Mouse (Mus musculus): Measurements from ENCODE around the gene Cmpk2. TPM values are rescaled to one million over a fixed set of nuclear protein-coding genes. Genes with fewer than 3 reads are reported as not detected.
"Not testable (repeated sequence)": the region's sequence is repeated elsewhere in the genome, so short reads cannot be mapped to it uniquely, and the experiment has no call there.

The Cmpk2 gene
- 8.6 and 9.1 TPM in 2 replicates for polyA plus RNA-seq (2015; fragmentation: Nextera tagmentation; extraction: Ambion mirVana)

DNA sequence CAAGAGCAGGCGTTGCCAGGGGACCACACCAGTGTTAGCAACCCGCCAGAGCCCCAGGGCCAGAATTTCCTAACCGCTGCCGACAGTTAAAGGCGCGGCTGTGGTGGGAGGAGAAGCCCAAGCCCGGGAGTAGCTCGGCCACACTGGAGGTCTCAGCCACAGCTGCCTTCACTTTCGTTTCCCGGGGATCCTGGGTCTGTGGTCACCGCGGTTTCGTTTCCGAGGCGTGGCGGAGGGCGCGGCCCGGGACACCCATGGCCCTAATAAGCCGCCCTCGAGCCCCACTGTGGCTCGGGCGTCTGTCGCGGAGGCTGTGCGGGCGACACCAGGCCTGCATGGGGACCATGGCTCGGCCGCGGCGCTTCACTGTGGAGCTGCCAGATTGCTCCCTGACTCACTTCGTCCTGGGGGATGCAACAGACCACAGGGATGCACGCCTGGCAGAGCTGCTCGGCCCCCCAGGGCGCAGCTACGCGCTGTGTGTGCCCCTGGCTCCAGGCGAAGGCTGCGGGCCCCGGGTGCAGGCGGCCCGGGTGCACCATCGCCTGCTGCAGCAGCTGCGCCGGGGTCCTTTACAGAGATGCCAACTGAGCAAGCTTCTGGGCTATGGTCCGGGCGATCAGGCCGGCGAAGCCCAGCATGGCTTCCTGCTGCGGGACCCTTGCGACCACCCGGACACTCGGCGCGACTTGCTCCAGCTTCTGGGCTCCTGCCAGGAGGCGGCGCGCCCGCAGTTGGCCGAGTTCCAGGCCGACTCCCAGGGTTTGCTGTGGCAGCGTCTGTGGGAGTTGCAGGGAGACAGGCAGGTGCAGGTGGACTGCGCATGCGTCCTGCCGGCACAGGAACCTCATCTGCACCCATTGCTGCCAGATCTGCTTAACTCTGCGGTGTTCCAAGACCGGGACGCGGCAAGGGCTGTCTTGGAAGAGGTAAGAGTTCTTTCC lies at the start of gene Cmpk2:
Gene Cmpk2, plus strand, starts transcription at position 107 of the 944 bp plus-strand sequence.
- Histone ChIP-seq H3K4me3 (replicated peaks) (peak within 1 kb of the TSS; percentile 83), H3K27ac (peak within 1 kb of the TSS; percentile 86), H3K9ac (peak within 1 kb of the TSS; percentile 86), H3K4me2 (peak within 1 kb of the TSS; percentile 99), H3K9me3 (replicated peaks) (no peaks in the 10 kb centered on the region), H3K36me3 (no peaks in the 10 kb centered on the region), H3K27me3 (no peaks in the 10 kb centered on the region), H3K4me1 (replicated peaks) (peaks cover 61% of the 10 kb centered on the region)
- peak; percentile 42 for ATAC-seq (ENCODE audit: low read depth)
- WGBS (ENCODE audit: insufficient replicate concordance) = under 1% methylated on average over 69 of the region's 69 CpGs
- peak; percentile 74 for DNase-seq

- Histone ChIP-seq H3K9ac (no peak overlapping the region), H3K4me2 (no peak overlapping the region), H3K9me3 (replicated peaks) (no peaks in the 10 kb centered on the region), H3K27ac (no peak overlapping the region), H3K4me3 (replicated peaks) (no peak overlapping the region), H3K27me3 (no peaks in the 10 kb centered on the region), H3K4me1 (replicated peaks) (peaks cover 4% of the 10 kb centered on the region; the same call in 1 of the 2 replicates), H3K36me3 (no peaks in the 10 kb centered on the region)
- DNase-seq (no peak), ATAC-seq (ENCODE audit: low read depth) (no peak)
- 69% methylated on average over 2 of the region's 2 CpGs for WGBS (ENCODE audit: insufficient replicate concordance)
Observed at GRCm38 (mm10) chr12:26424841-26425240, 44.2 kb upstream of the Cmpk2 start.

GRCm38 (mm10) chr12:26428771-26429170 lies 40.2 kb upstream of the Cmpk2 start:
- H3K4me2 ChIP-seq; DNase-seq; H3K36me3 ChIP-seq; H3K27me3 ChIP-seq; H3K9me3 ChIP-seq (replicated peaks); ATAC-seq (ENCODE audit: low read depth); H3K9ac ChIP-seq; H3K27ac ChIP-seq; H3K4me3 ChIP-seq (replicated peaks); H3K4me1 ChIP-seq (replicated peaks): not testable (repeated sequence)
- WGBS (ENCODE audit: insufficient replicate concordance) = 58% methylated on average over 2 of the region's 2 CpGs

DNA sequence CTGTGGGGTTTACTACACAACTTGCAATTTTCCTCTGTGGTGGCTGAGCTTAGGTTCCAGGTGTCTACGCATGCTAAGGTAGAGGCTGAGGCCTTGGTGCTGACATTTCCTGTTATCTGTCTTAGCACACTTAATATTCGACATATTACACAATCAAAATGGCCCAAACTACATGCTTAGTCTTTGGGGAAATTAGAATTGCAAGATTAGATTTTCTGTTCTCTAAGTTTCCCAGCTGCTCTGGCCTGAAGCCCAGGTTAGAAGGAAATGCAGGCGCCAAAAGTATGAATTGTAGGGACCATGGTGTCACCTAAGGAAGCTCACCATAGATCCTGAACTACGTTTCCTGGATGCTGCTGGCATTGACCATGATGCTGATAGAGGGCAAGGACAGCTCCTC lies 32.7 kb upstream of the Cmpk2 start:
- no peaks in the 10 kb centered on the region for H3K36me3 ChIP-seq
- no peak overlapping the region for H3K9ac ChIP-seq
- DNase-seq = no peak
- no peaks in the 10 kb centered on the region for H3K4me1 ChIP-seq (replicated peaks)
- no peak overlapping the region for H3K4me3 ChIP-seq (replicated peaks)
- H3K4me2 ChIP-seq = no peak overlapping the region
- no peak for ATAC-seq (ENCODE audit: low read depth)
- WGBS (ENCODE audit: insufficient replicate concordance) = 62% methylated on average over 4 of the region's 4 CpGs
- no peak overlapping the region for H3K27ac ChIP-seq
- no peaks in the 10 kb centered on the region for H3K9me3 ChIP-seq (replicated peaks)
- no peaks in the 10 kb centered on the region for H3K27me3 ChIP-seq

DNA sequence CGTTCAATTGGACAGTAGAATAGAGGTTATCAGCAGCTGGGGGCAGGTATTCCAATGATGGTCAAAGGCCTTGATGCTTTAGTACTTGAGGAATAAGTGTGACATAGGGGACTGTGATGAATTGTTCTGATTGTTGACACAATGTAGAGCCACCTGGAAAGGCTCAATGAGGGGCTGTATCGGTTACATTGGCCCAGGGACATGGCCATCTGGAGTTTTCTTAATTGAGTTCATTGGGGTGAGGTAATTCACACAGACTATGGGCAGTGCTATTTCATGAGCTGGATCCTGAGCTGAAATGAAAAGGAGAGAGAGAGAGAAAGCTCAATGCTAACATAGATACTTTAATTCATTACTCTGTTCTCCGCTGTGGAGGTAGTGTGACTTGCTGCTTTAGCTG lies 31.1 kb upstream of the Cmpk2 start:
- Histone ChIP-seq H3K27ac (no peak overlapping the region), H3K9ac (no peak overlapping the region), H3K4me2 (no peak overlapping the region), H3K9me3 (replicated peaks) (no peaks in the 10 kb centered on the region), H3K36me3 (no peaks in the 10 kb centered on the region), H3K27me3 (no peaks in the 10 kb centered on the region), H3K4me1 (replicated peaks) (no peaks in the 10 kb centered on the region), H3K4me3 (replicated peaks) (no peak overlapping the region)
- 67% methylated on average over 3 of the region's 3 CpGs for WGBS (ENCODE audit: insufficient replicate concordance)
- DNase-seq = no peak
- ATAC-seq (ENCODE audit: low read depth) = no peak

DNA sequence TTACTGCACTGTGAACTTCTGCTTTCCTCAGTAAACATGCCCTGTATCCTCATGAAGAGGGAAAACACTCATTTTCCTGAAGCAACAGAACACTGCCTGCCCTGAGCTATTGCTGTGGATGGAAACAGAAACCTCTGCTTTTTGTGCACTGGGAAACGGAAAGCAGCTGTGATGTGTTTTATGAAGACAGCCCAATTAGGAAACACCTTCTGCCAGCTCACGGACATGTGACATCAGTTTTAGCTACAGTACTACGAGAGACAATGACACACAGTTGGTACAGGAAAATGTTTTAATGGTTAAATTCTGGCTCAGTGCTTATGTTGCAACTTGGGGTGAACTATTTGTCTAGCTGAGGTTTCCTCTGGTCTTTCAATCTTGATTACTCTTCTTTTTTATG lies 29.6 kb upstream of the Cmpk2 start:
- Histone ChIP-seq H3K36me3 (no peaks in the 10 kb centered on the region), H3K4me3 (replicated peaks) (no peak overlapping the region), H3K27ac (no peak overlapping the region), H3K9me3 (replicated peaks) (no peaks in the 10 kb centered on the region), H3K27me3 (no peaks in the 10 kb centered on the region), H3K4me1 (replicated peaks) (no peaks in the 10 kb centered on the region), H3K9ac (no peak overlapping the region), H3K4me2 (no peak overlapping the region)
- DNase-seq (no peak), ATAC-seq (ENCODE audit: low read depth) (no peak)
- WGBS (ENCODE audit: insufficient replicate concordance) = 66% methylated on average over 3 of the region's 3 CpGs

DNA sequence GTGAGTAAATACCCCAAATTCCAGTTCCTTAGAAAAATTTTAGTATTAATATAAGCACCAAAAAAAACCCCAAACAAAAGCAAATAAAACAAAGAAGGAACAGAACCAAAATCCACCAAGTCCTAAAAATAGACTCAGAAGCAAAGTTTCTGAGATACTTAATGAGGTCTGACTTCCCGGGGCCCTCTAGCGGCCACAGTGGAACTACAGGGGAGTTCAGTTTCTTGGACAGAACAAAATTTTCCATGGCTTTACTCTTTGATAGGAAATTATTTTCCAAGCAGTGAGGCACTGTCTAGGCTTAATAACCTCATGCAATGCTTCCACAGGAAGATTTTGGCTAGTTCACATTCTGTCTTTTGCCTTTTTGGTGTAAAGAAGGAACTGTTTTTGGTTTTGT lies 24.9 kb upstream of the Cmpk2 start:
- Histone ChIP-seq H3K4me3 (replicated peaks) (no peak overlapping the region), H3K9me3 (replicated peaks) (no peaks in the 10 kb centered on the region), H3K9ac (no peak overlapping the region), H3K27ac (no peak overlapping the region), H3K4me1 (replicated peaks) (no peaks in the 10 kb centered on the region), H3K36me3 (no peaks in the 10 kb centered on the region), H3K4me2 (no peak overlapping the region), H3K27me3 (no peaks in the 10 kb centered on the region)
- no peak for ATAC-seq (ENCODE audit: low read depth)
- 0% methylated on average over 2 of the region's 2 CpGs for WGBS (ENCODE audit: insufficient replicate concordance)
- peak; percentile 28 for DNase-seq

DNA sequence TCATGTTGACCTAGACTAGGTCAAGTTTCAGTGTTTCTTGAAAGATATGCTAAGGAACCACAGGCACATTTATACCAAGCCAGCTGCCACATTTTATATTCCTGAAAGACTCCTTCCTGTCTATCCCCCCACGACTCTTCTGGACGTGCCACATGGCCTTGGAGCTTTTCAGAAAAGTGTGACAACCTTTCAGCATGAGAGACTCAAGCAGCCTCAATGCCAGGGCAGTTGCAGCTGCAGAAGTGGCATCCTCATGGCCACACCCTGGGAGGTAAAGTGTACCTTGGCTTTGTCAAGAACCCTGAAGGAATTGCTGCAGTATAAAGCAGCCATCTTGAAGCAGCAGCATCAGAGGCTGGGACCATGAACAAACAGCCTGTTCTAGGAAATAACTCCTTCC lies 24.5 kb upstream of the Cmpk2 start:
- no peak for DNase-seq
- H3K9ac ChIP-seq = no peak overlapping the region
- H3K4me1 ChIP-seq (replicated peaks) = no peaks in the 10 kb centered on the region
- no peaks in the 10 kb centered on the region for H3K9me3 ChIP-seq (replicated peaks)
- H3K4me3 ChIP-seq (replicated peaks) = no peak overlapping the region
- no peak for ATAC-seq (ENCODE audit: low read depth)
- H3K27ac ChIP-seq = no peak overlapping the region
- H3K36me3 ChIP-seq = no peaks in the 10 kb centered on the region
- no peaks in the 10 kb centered on the region for H3K27me3 ChIP-seq
- no peak overlapping the region for H3K4me2 ChIP-seq
- WGBS (ENCODE audit: insufficient replicate concordance) = 65% methylated on average over 2 of the region's 2 CpGs

- peaks cover 5% of the 10 kb centered on the region for H3K4me1 ChIP-seq (replicated peaks)
- H3K36me3 ChIP-seq = no peaks in the 10 kb centered on the region
- DNase-seq (no peak), ATAC-seq (ENCODE audit: low read depth) (no peak)
- WGBS (ENCODE audit: insufficient replicate concordance) = 50% methylated on average over 4 of the region's 4 CpGs
- H3K4me3 ChIP-seq (replicated peaks) = no peak overlapping the region
- no peak overlapping the region for H3K27ac ChIP-seq
- no peak overlapping the region for H3K4me2 ChIP-seq
- no peaks in the 10 kb centered on the region for H3K27me3 ChIP-seq
- H3K9ac ChIP-seq = no peak overlapping the region
- H3K9me3 ChIP-seq (replicated peaks) = no peaks in the 10 kb centered on the region
Observed at GRCm38 (mm10) chr12:26446377-26447045, 22.5 kb upstream of the Cmpk2 start.

DNA sequence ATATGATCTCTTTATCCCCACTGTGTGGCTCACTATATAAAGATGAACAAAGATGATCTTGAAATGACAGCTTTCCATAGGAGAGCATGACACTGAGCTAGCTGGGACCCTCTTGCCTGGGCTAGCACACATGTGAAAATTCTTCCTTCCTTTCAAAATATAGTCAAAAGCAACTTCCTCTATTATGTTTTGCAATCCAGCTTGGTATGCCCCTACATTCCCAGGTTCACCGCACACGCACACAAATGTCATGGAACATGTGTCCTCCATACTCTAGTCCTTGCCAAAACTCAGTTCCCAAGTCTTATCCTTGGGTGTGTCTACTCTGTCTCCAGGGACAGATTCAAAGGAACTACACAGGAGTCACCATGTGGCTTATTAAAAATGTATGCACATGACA lies 19.5 kb upstream of the Cmpk2 start:
- no peak for DNase-seq
- WGBS (ENCODE audit: insufficient replicate concordance) = 73% methylated on average over 2 of the region's 2 CpGs
- Histone ChIP-seq H3K36me3 (no peaks in the 10 kb centered on the region), H3K27me3 (no peaks in the 10 kb centered on the region), H3K9me3 (replicated peaks) (no peaks in the 10 kb centered on the region), H3K4me1 (replicated peaks) (peaks cover 17% of the 10 kb centered on the region), H3K27ac (no peak overlapping the region), H3K9ac (no peak overlapping the region), H3K4me2 (no peak overlapping the region), H3K4me3 (replicated peaks) (no peak overlapping the region)
- ATAC-seq (ENCODE audit: low read depth) = no peak

DNA sequence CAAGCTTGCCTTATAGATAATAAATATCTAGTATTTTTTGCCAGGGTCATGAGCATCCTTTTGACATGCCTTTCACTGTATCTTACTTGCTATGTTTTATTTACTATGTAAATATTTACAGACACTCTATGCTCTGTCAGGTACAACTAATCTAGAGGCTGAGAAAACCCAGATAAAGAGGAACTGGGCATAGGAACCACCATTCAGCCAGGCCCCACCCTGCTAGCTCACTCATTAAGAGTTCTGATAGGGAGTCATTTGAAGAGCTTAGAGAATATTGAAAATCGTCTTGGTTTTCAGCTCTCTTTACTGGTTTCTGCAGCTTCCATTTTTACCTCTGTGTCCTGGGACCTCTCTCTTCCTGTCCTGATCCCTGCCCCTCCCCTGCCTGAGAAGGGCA lies 17.9 kb upstream of the Cmpk2 start:
- H3K36me3 ChIP-seq = no peaks in the 10 kb centered on the region
- no peaks in the 10 kb centered on the region for H3K9me3 ChIP-seq (replicated peaks)
- H3K27me3 ChIP-seq = no peaks in the 10 kb centered on the region
- H3K9ac ChIP-seq = no peak overlapping the region
- DNase-seq (no peak), ATAC-seq (ENCODE audit: low read depth) (peak; percentile 46; the same call in 1 of the 2 replicates)
- H3K4me1 ChIP-seq (replicated peaks) = peaks cover 25% of the 10 kb centered on the region
- H3K27ac ChIP-seq = no peak overlapping the region
- no peak overlapping the region for H3K4me3 ChIP-seq (replicated peaks)
- no peak overlapping the region for H3K4me2 ChIP-seq
- WGBS (ENCODE audit: insufficient replicate concordance) = 3% methylated on average over 1 of the region's 1 CpGs
